Mouse (Mus musculus) C2C12 (cell line): ENCODE data around the gene Ppp2r5e. TPM values are rescaled to one million over a fixed set of nuclear protein-coding genes. Genes with fewer than 3 reads are reported as not detected.

Experiments used
- H3K27me3 ChIP-seq: one replicate; pipeline ENCODE4 v1.6.1; 2011; ENCODE audit not compliant: control insufficient read depth, insufficient read depth, insufficient read length
- H3K36me3 ChIP-seq: one replicate; pipeline ENCODE4 v1.6.1; 2011; ENCODE audit not compliant: control insufficient read depth, insufficient read depth
- H3K4me3 ChIP-seq: one replicate; pipeline ENCODE4 v1.5.1; 2011; ENCODE audit warnings: mild to moderate bottlenecking, control low read depth; ENCODE audit not compliant: poor library complexity, insufficient read depth, severe bottlenecking
- H3K79me2 ChIP-seq: one replicate; pipeline ENCODE4 v1.6.1; 2011; ENCODE audit not compliant: control insufficient read depth, insufficient read depth
- H3K79me3 ChIP-seq: one replicate; pipeline ENCODE4 v1.6.1; 2011; ENCODE audit warnings: low read depth, control low read depth
- H3ac ChIP-seq: one replicate; pipeline ENCODE3; 2011; ENCODE audit warnings: low read depth; ENCODE audit not compliant: control insufficient read depth, insufficient read length
- CEBPB ChIP-seq: IDR thresholded peaks from one replicate; pipeline ENCODE4 v1.6.1; 2011; ENCODE audit warnings: low read depth, mild to moderate bottlenecking, control low read depth, moderate library complexity
- CTCF ChIP-seq: IDR thresholded peaks from one replicate; pipeline ENCODE4 v1.5.1; 2011; ENCODE audit not compliant: control insufficient read depth, insufficient read depth, insufficient read length
- FOSL1 ChIP-seq: IDR thresholded peaks from one replicate; pipeline ENCODE4 v1.8.0; 2011; ENCODE audit warnings: mild to moderate bottlenecking, low read length; ENCODE audit not compliant: poor library complexity, insufficient read depth, severe bottlenecking
- MAX ChIP-seq: IDR thresholded peaks from one replicate; pipeline ENCODE4 v1.6.1; 2011; ENCODE audit warnings: mild to moderate bottlenecking, control low read depth
- MYOD1 ChIP-seq: IDR thresholded peaks from one replicate; pipeline ENCODE4 v1.6.1; 2011; ENCODE audit warnings: low read depth; ENCODE audit not compliant: control insufficient read depth, insufficient read length
- MYOG ChIP-seq: IDR thresholded peaks from one replicate; pipeline ENCODE4 v1.6.1; 2011; ENCODE audit not compliant: control insufficient read depth, insufficient read length; ENCODE audit errors: extremely low read depth
- USF1 ChIP-seq: IDR thresholded peaks from one replicate; pipeline ENCODE4 v1.6.1; 2011; ENCODE audit warnings: low read depth, mild to moderate bottlenecking, control low read depth, moderate library complexity
- polyA plus RNA-seq: library from polyadenylated mRNA; unstranded; fragments of >200 nt; fragmentation: generic; extraction: Trizol; gene quantifications from one replicate; pipeline ENCODE4 v1.2.1, GENCODE M21; 2012; ENCODE audit warnings: missing spikeins

Gene Ppp2r5e
- polyA plus RNA-seq, 1 experiment = 11.9 TPM

DNA sequence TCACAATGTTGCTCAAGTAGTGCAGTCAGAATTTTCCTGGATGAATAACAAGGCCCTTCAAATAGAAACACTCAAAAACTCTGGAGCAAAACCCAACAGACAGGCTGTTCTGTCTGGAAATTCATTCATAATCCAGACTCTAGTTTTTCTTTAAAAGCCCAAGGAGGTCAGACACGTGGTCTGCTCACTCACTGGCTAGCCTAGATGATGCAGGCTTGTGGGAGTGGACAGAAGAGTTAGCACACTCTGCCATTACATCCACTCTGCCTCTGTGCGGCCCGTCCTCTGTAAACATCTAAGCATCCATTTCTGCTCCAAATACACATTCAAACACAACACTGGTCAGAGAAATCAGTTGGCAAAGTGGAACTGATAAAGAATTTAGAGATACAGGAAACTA lies 117.4 kb downstream of the Ppp2r5e start:
- H3K79me2 ChIP-seq = peaks cover 19% of the 10 kb centered on the region
- H3K27me3 ChIP-seq = no peaks in the 10 kb centered on the region
- peaks cover 4% of the 10 kb centered on the region for H3K79me3 ChIP-seq
- no peak overlapping the region for H3ac ChIP-seq
- H3K4me3 ChIP-seq = no peak overlapping the region
- TF ChIP-seq MYOD1 (no peak), CTCF (no peak), USF1 (no peak), MAX (no peak), CEBPB (no peak), FOSL1 (no peak), MYOG (no peak)
- peaks cover 13% of the 10 kb centered on the region for H3K36me3 ChIP-seq

- H3K27me3 ChIP-seq = no peaks in the 10 kb centered on the region
- peaks cover 7% of the 10 kb centered on the region for H3K79me3 ChIP-seq
- TF ChIP-seq USF1 (no peak), MYOD1 (no peak), CEBPB (no peak), MYOG (no peak), MAX (no peak), FOSL1 (no peak)
- H3K36me3 ChIP-seq = peaks cover 13% of the 10 kb centered on the region
- H3K79me2 ChIP-seq = peaks cover 19% of the 10 kb centered on the region
- no peak overlapping the region for H3ac ChIP-seq
- H3K4me3 ChIP-seq = no peak overlapping the region
Measured at GRCm38 (mm10) chr12:75478117-75478516, 117.9 kb downstream of the Ppp2r5e start.

GRCm38 (mm10) chr12:75473021-75473420 lies 123.0 kb downstream of the Ppp2r5e start:
- no peak overlapping the region for H3ac ChIP-seq
- H3K27me3 ChIP-seq = no peaks in the 10 kb centered on the region
- H3K4me3 ChIP-seq = no peak overlapping the region

DNA sequence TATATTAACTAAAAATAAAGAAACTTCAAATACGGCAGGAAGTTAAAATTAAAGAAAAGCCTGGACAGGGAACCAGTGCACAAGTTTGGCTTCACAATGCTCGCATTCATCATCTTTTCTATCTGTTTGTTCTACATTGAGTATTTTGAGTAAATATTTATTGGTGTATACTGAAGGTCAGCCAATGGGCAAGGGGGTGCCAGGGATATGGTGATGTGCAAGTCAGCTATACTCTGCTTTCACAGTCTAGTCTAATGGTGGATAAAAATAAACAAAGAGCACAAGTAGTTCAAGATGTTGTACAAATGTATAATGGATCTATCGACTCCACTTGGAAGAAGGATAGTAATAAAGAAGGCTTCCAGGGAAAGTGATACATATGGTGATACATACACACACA lies 123.9 kb downstream of the Ppp2r5e start:
- peaks cover 19% of the 10 kb centered on the region for H3K79me2 ChIP-seq
- no peak overlapping the region for H3ac ChIP-seq
- H3K79me3 ChIP-seq = peaks cover 4% of the 10 kb centered on the region
- H3K4me3 ChIP-seq = no peak overlapping the region
- H3K36me3 ChIP-seq = peaks cover 11% of the 10 kb centered on the region
- no peaks in the 10 kb centered on the region for H3K27me3 ChIP-seq
- TF ChIP-seq USF1 = no peak
- no peak for TF ChIP-seq CTCF
- no peak for TF ChIP-seq MAX
- TF ChIP-seq MYOG = no peak
- no peak for TF ChIP-seq FOSL1
- TF ChIP-seq CEBPB = no peak
- TF ChIP-seq MYOD1 = no peak

More at GRCm38 (mm10) chr12:75473021-75473420, 123.0 kb downstream of the Ppp2r5e start:
- peaks cover 3% of the 10 kb centered on the region for H3K36me3 ChIP-seq
- H3K79me2 ChIP-seq = peaks cover 19% of the 10 kb centered on the region
- H3K79me3 ChIP-seq = peaks cover 4% of the 10 kb centered on the region
- TF ChIP-seq MAX (no peak), CTCF (no peak), CEBPB (no peak), MYOG (no peak)

GRCm38 (mm10) chr12:75467814-75468213 lies 128.2 kb downstream of the Ppp2r5e start:
- H3K27me3 ChIP-seq = no peaks in the 10 kb centered on the region
- TF ChIP-seq CTCF (peak; percentile 3), USF1 (no peak), MYOD1 (no peak), CEBPB (no peak)
- peaks cover 1% of the 10 kb centered on the region for H3K79me3 ChIP-seq
- peaks cover 26% of the 10 kb centered on the region for H3K36me3 ChIP-seq
- H3ac ChIP-seq = no peak overlapping the region
- no peak overlapping the region for H3K4me3 ChIP-seq
- no peaks in the 10 kb centered on the region for H3K79me2 ChIP-seq

DNA sequence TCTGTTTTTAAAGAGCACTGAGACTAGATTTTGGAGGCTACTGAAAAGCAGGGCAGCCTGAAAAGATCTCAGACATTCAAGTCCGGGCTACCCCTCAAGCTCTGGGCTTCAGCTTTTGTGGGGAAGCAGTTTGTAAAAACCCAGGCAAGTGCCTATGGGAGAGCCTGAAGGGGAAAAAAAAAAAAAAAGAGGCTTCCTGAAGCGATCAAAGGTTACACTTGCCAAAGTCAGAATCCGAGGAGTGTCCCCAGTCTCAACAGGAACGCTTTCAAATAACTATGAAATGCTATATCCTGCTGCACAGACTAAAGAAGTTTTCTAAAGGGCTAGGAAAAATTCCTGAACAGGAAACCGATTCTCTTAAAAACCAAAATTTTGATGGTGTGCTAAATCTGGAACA lies 128.9 kb downstream of the Ppp2r5e start:
- peaks cover 1% of the 10 kb centered on the region for H3K79me3 ChIP-seq
- peaks cover 26% of the 10 kb centered on the region for H3K36me3 ChIP-seq
- H3K27me3 ChIP-seq = no peaks in the 10 kb centered on the region
- H3K4me3 ChIP-seq = no peak overlapping the region
- no peak for TF ChIP-seq MAX
- TF ChIP-seq CTCF = no peak
- no peak for TF ChIP-seq FOSL1
- no peak for TF ChIP-seq MYOD1
- no peak for TF ChIP-seq USF1
- TF ChIP-seq CEBPB = no peak
- no peak for TF ChIP-seq MYOG
- H3ac ChIP-seq = no peak overlapping the region
- H3K79me2 ChIP-seq = no peaks in the 10 kb centered on the region
